Mouse (Mus musculus): ENCODE measurements around the gene Ifi213. TPM values are rescaled to one million over a fixed set of nuclear protein-coding genes. Genes with fewer than 3 reads are reported as not detected.
"Not testable (repeated sequence)": the region's sequence is repeated elsewhere in the genome, so short reads cannot be mapped to it uniquely, and the experiment has no call there.

Gene Ifi213
- 0.76 and 1.2 TPM in 2 replicates for polyA plus RNA-seq (2012; rRNA removed)

- not testable (repeated sequence) for DNase-seq (ENCODE audit: low read depth)
Measured at GRCm38 (mm10) chr1:173598838-173599494, at the start of gene Ifi213. Gene Ifi213, minus strand, starts transcription at chr1:173599274.

DNA sequence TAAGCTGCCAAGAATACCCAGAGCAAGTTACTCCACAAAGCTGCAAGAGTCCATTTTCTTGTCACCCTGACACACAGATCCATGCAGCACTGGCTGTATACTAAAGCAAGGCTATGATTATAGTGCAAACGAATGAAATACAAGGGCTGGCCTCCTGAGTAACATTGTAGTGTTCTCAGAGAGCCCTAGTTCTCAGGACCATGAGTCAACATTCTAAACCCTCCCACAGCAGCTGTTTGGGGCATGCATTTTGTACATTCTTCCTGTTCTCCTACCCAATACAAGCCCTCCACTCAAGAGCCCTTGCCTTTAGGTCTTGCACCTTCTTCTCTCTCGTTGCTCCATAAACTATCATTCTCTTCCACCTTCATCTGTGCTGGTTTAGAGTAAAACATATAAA lies 46.3 kb upstream of the Ifi213 start:
- no peak for DNase-seq (ENCODE audit: low read depth)

DNA sequence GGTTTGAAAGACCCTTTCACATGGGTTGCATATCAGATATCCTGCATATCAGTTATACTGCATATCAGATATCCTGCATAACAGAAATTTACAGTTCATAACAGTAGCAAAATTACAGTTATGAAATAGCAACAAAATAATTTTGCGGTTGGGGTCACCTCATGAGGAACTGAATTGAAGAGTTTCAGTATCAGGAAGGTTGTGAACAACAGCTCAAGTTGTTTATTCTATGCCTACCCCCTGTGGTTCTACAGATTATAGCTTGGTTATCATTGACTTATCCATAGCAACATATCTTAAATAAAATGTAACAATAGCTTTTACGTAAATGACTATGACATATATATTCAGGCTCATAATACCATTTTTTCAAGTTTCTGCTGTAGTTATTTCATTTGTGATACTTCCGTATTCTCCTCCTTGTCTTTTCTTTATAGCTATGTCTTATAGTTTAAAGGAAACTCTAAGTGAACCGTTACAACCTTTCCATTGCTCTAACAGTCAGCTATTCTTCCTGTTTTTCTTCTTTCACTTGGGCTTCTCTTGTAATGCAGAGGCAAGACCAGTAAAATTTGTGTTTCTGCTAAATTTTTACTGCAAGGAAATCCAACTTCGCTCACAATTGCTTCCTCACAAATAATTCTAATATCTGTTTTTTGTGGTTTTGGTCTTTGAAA lies 35.0 kb upstream of the Ifi213 start:
- DNase-seq (ENCODE audit: low read depth): no peak

DNA sequence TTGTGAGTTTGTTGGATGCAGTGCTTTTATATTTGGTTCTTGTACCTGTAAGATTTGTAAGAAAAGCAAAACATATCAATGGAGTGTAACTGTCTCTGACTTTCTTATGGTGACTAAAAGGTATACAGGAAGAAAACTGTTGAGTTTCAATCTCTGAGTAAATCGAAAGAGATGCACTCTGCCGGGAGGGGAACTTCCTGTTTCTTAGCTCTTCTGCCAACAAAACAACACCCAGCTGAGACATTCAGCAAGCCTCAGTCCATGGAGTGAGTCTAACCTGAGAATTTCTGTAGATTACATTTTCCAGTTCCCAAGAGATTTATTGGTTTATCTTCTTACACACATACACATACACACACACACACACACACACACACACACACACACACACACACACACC lies 31.5 kb upstream of the Ifi213 start, which contains the start of gene Ifi209:
Gene Ifi209, plus strand, starts transcription at position 296 of the 400 bp plus-strand sequence.
- DNase-seq (ENCODE audit: low read depth): not testable (repeated sequence)

DNA sequence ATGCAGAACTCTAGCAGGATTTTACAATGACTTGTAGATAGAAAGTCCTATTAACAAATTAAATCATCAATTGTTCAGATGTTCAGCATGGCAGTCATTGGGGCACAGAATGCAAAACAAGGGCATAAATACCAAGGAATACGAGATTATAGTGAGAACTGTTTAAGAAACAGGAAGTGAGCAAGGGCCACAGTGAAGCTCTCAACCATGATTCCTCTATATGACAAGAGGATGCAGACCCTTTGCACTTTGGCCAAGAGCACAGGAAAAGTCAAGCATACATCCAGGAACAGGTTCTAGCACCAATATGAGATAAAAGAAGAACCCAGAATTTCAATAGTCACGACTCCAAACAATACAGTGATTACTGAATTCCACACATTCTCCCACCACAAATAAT lies 27.6 kb upstream of the Ifi213 start:
- DNase-seq (ENCODE audit: low read depth): no peak

DNA sequence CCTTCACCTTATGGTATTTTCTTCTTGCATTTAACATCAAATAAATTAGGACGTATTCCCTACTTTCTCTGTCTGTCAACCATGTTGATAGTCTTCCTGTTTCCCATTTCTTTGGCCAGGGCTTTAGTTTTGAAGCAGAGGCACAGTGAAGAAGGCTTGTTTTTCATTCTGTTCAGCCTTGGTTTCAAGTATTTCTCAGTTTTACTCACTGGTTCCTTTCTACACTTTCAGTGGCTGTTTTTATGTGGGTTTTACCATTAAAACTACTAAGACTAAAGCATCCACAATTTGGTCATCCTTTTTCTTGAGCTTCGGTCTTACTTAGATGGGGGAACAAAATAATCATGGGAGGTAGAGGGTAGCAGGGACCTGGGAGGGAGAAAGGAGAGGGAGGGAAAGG lies 25.0 kb upstream of the Ifi213 start:
- DNase-seq (ENCODE audit: low read depth): no peak

- DNase-seq (ENCODE audit: low read depth): not testable (repeated sequence)
Measured at GRCm38 (mm10) chr1:173622216-173622615, 23.1 kb upstream of the Ifi213 start.

GRCm38 (mm10) chr1:173610291-173610690 lies 11.2 kb upstream of the Ifi213 start:
- DNase-seq (ENCODE audit: low read depth): not testable (repeated sequence)

DNA sequence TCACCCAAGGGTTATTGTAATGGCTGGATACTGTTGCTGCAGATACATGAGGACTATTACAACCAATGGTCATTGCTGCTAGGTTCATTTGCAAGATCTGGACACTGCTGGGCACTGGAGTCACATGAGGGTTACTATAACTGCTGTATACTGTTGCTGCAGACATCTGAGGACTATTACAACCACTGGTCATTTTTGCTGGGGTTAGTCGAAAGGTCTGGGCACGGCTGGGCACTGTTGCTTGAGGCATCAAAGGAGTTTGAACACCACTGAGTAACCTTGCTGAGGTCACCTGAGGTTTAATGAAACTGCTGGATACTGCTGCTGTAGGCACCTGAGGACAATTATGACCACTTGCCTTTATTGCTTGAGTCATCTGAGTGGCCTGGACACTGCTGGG lies 9.4 kb downstream of the Ifi213 start:
- not testable (repeated sequence) for DNase-seq (ENCODE audit: low read depth)

GRCm38 (mm10) chr1:173579921-173580585 lies 19.0 kb downstream of the Ifi213 start:
- no peak for DNase-seq (ENCODE audit: low read depth)

DNA sequence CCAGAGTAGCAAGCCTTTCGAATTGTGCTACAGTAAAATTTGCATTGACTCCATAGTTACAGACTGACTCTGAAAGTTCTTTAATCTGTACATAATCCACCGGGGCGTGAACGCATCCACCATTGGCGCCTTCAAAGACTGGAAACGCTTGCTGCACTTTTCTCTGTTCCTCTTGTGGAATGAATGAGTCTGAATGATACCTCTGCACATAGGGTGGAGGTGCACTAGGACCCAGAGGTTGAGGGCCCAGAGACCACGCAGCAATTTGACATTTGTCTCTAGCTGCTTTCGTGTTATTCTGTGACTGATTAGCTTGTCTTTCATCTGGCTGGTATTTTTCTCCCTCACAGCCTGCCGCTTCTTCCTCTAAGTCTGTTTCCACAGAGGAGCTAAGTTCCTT lies 20.0 kb downstream of the Ifi213 start:
- DNase-seq (ENCODE audit: low read depth): no peak

DNA sequence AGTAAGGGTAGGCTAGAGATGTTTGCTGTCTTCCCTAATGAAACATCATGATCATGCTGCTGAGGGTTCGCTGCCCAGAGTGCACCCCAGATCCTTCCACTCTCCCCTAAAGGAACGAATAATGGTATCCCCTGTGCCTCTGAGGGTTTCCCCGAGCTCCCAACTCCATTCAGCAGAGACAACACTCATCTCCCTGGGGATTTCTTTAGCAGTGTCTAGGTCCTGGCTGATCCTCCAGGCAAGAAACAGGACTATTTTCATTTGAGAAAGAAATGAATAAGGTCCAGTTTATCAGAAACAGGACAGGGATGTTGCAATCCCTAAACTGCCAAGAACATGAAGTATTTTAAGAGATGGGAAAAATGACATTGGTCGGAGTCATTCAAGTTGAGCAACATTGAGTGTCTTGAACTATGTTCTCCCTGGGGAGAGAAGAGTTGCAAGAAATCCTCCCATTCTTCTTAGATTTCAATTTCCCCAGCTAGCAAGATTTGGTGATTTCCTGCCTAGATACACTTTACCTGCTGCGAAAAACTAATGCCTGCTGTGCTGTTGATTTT lies 48.5 kb downstream of the Ifi213 start:
- DNase-seq (ENCODE audit: low read depth): not testable (repeated sequence)

GRCm38 (mm10) chr1:173548798-173549197 lies 50.3 kb downstream of the Ifi213 start:
- not testable (repeated sequence) for DNase-seq (ENCODE audit: low read depth)

DNA sequence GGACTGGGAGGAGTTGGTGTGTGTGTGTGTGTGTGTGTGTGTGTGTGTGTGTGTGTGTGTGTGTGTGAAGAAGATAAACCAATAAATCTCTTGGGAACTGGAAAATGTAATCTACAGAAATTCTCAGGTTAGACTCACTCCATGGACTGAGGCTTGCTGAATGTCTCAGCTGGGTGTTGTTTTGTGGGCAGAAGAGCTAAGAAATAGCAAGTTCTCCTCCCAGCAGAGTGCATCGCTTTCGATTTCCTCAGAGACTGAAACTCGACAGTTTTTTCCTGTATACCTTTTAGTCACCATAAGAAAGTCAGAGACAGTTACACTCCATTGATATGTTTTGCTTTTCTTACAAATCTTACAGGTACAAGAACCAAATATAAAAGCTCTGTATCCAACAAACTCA lies 63.3 kb downstream of the Ifi213 start, which contains the start of gene Ifi214:
Gene Ifi214, minus strand, starts transcription at position 167 of the 400 bp plus-strand sequence.
- not testable (repeated sequence) for DNase-seq (ENCODE audit: low read depth)

DNA sequence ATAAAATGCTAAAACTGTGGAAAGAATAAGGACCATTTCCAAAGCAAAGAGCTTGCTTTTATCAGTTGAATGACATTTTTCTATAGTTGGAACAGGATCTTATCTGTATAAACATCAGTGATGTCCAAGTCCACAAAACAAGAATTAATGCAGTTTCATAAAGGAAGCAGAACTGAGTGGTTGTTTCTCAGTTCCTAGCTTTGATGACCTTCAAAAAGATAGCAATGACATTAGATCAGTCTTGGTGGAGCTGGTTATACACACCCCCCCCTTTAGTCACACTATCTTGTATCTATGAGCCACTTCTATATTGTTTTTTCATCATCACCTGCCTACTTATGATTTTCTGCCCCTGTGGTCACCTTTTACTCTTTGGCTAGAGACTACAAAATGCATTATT lies 77.6 kb downstream of the Ifi213 start:
- DNase-seq (ENCODE audit: low read depth): no peak

Other genes starting within 250 kb of the Ifi213 start
- 1.3 and 2.7 TPM in 2 replicates for gene Aim2, start 248.4 kb downstream of the Ifi213 start, polyA plus RNA-seq (2012; rRNA removed)
- 8.5 and 11.4 TPM in 2 replicates for gene Cadm3, start 231.6 kb downstream of the Ifi213 start, polyA plus RNA-seq (2012; rRNA removed)
- 0.38 and 0.66 TPM in 2 replicates for gene Ifi206, start 108.2 kb downstream of the Ifi213 start, polyA plus RNA-seq (2012; rRNA removed)
- not detected in 2 replicates for gene Ifi214, start 63.3 kb downstream of the Ifi213 start, polyA plus RNA-seq (2012; rRNA removed)
- gene Ifi209, start 31.6 kb upstream of the Ifi213 start, polyA plus RNA-seq (2012; rRNA removed): 0.27 and 0.34 TPM in 2 replicates
- gene Ifi208, start 74.4 kb upstream of the Ifi213 start, polyA plus RNA-seq (2012; rRNA removed): 0.48 and 1.1 TPM in 2 replicates
- 11.6 and 12.2 TPM in 2 replicates for gene Ifi207, start 142.5 kb upstream of the Ifi213 start, polyA plus RNA-seq (2012; rRNA removed)
- gene Ifi204, start 167.7 kb upstream of the Ifi213 start, polyA plus RNA-seq (2012; rRNA removed): 1.9 and 2.1 TPM in 2 replicates

All from gonadal fat pad, adult 2 months (tissue).